Mouse (Mus musculus): Measurements from ENCODE around the gene Wapl. TPM values are rescaled to one million over a fixed set of nuclear protein-coding genes. Genes with fewer than 3 reads are reported as not detected.

Wapl gene
- polyA plus RNA-seq (2015; fragmentation: Nextera tagmentation; extraction: Ambion mirVana), result 19.0 and 22.6 TPM in 2 replicates

- Histone ChIP-seq H3K27ac (peak within 1 kb of the TSS; percentile 95), H3K36me3 (peaks cover 6% of the 10 kb centered on the region), H3K27me3 (no peaks in the 10 kb centered on the region), H3K4me1 (peaks cover 6% of the 10 kb centered on the region; the same call in 1 of the 2 replicates), H3K9me3 (no peaks in the 10 kb centered on the region), H3K4me2 (peak within 1 kb of the TSS; percentile 70), H3K9ac (peak within 1 kb of the TSS; percentile 99), H3K4me3 (peak within 1 kb of the TSS; percentile 99)
- peak; percentile 98 for ATAC-seq (ENCODE audit: insufficient number of reproducible peaks, low FRiP score, low TSS enrichment, low read depth)
- under 1% methylated on average over 83 of the region's 90 CpGs for WGBS
Measured at GRCm38 (mm10) chr14:34673395-34674228, at the start of gene Wapl. Wapl (plus strand) TSS chr14:34673928.

GRCm38 (mm10) chr14:34626824-34627223 lies 46.9 kb upstream of the Wapl start:
- H3K9me3 ChIP-seq, result no peaks in the 10 kb centered on the region
- ATAC-seq (ENCODE audit: insufficient number of reproducible peaks, low FRiP score, low TSS enrichment, low read depth), result no peak
- H3K4me3 ChIP-seq, result no peak overlapping the region
- no peaks in the 10 kb centered on the region for H3K27me3 ChIP-seq
- 82% methylated on average over 7 of the region's 7 CpGs for WGBS
- H3K36me3 ChIP-seq, result no peaks in the 10 kb centered on the region
- H3K4me1 ChIP-seq, result no peaks in the 10 kb centered on the region
- H3K4me2 ChIP-seq, result no peak overlapping the region
- H3K27ac ChIP-seq, result no peak overlapping the region
- H3K9ac ChIP-seq, result no peak overlapping the region

GRCm38 (mm10) chr14:34632722-34633448 lies 40.8 kb upstream of the Wapl start:
- Histone ChIP-seq H3K36me3 (no peaks in the 10 kb centered on the region), H3K9me3 (no peaks in the 10 kb centered on the region), H3K27me3 (no peaks in the 10 kb centered on the region), H3K4me3 (no peak overlapping the region), H3K27ac (no peak overlapping the region), H3K9ac (no peak overlapping the region), H3K4me1 (no peaks in the 10 kb centered on the region), H3K4me2 (no peak overlapping the region)
- ATAC-seq (ENCODE audit: insufficient number of reproducible peaks, low FRiP score, low TSS enrichment, low read depth), result no peak
- 72% methylated on average over 10 of the region's 10 CpGs for WGBS

- Histone ChIP-seq H3K9me3 (no peaks in the 10 kb centered on the region), H3K4me3 (no peak overlapping the region), H3K9ac (no peak overlapping the region), H3K27me3 (no peaks in the 10 kb centered on the region), H3K4me1 (no peaks in the 10 kb centered on the region), H3K27ac (no peak overlapping the region), H3K4me2 (no peak overlapping the region), H3K36me3 (no peaks in the 10 kb centered on the region)
- 37% methylated on average over 7 of the region's 7 CpGs for WGBS
- ATAC-seq (ENCODE audit: insufficient number of reproducible peaks, low FRiP score, low TSS enrichment, low read depth), result no peak
Measured at GRCm38 (mm10) chr14:34635192-34635591, 38.5 kb upstream of the Wapl start.

GRCm38 (mm10) chr14:34635721-34636120 lies 38.0 kb upstream of the Wapl start:
- 82% methylated on average over 6 of the region's 6 CpGs for WGBS
- Histone ChIP-seq H3K36me3 (no peaks in the 10 kb centered on the region), H3K4me1 (no peaks in the 10 kb centered on the region), H3K9ac (no peak overlapping the region), H3K27ac (no peak overlapping the region), H3K4me2 (no peak overlapping the region), H3K9me3 (no peaks in the 10 kb centered on the region), H3K27me3 (no peaks in the 10 kb centered on the region), H3K4me3 (no peak overlapping the region)
- ATAC-seq (ENCODE audit: insufficient number of reproducible peaks, low FRiP score, low TSS enrichment, low read depth), result no peak

- no peak for ATAC-seq (ENCODE audit: insufficient number of reproducible peaks, low FRiP score, low TSS enrichment, low read depth)
- 61% methylated on average over 7 of the region's 7 CpGs for WGBS
- no peak overlapping the region for H3K4me2 ChIP-seq
Measured at GRCm38 (mm10) chr14:34644140-34644539, 29.6 kb upstream of the Wapl start.

GRCm38 (mm10) chr14:34647870-34648475 lies 25.8 kb upstream of the Wapl start:
- WGBS, result 78% methylated on average over 8 of the region's 8 CpGs
- ATAC-seq (ENCODE audit: insufficient number of reproducible peaks, low FRiP score, low TSS enrichment, low read depth), result no peak

More at GRCm38 (mm10) chr14:34644140-34644539, 29.6 kb upstream of the Wapl start:
- Histone ChIP-seq H3K27me3 (no peaks in the 10 kb centered on the region), H3K9ac (no peak overlapping the region), H3K9me3 (no peaks in the 10 kb centered on the region), H3K4me3 (no peak overlapping the region), H3K4me1 (no peaks in the 10 kb centered on the region), H3K36me3 (no peaks in the 10 kb centered on the region), H3K27ac (no peak overlapping the region)

GRCm38 (mm10) chr14:34657131-34657530 lies 16.6 kb upstream of the Wapl start:
- no peaks in the 10 kb centered on the region for H3K9me3 ChIP-seq
- WGBS, result 88% methylated on average over 5 of the region's 5 CpGs
- H3K27me3 ChIP-seq, result peaks cover 25% of the 10 kb centered on the region
- no peak overlapping the region for H3K4me2 ChIP-seq
- no peak overlapping the region for H3K4me3 ChIP-seq
- H3K36me3 ChIP-seq, result no peaks in the 10 kb centered on the region
- H3K4me1 ChIP-seq, result peaks cover 12% of the 10 kb centered on the region; the same call in 1 of the 2 replicates
- no peak overlapping the region for H3K27ac ChIP-seq
- no peak overlapping the region for H3K9ac ChIP-seq
- no peak for ATAC-seq (ENCODE audit: insufficient number of reproducible peaks, low FRiP score, low TSS enrichment, low read depth)

More at GRCm38 (mm10) chr14:34647870-34648475, 25.8 kb upstream of the Wapl start:
- Histone ChIP-seq H3K27ac (no peak overlapping the region), H3K27me3 (no peaks in the 10 kb centered on the region), H3K4me3 (no peak overlapping the region), H3K9me3 (no peaks in the 10 kb centered on the region), H3K4me2 (no peak overlapping the region), H3K9ac (no peak overlapping the region), H3K4me1 (no peaks in the 10 kb centered on the region), H3K36me3 (no peaks in the 10 kb centered on the region)

- Histone ChIP-seq H3K27me3 (peaks cover 32% of the 10 kb centered on the region), H3K9me3 (no peaks in the 10 kb centered on the region)
Measured at GRCm38 (mm10) chr14:34660351-34660787, 13.4 kb upstream of the Wapl start.

GRCm38 (mm10) chr14:34660788-34661591 lies 12.7 kb upstream of the Wapl start:
- Histone ChIP-seq H3K4me2 (peak overlapping the region; percentile 81), H3K9me3 (no peaks in the 10 kb centered on the region), H3K9ac (no peak overlapping the region), H3K36me3 (no peaks in the 10 kb centered on the region), H3K4me3 (peak overlapping the region; percentile 45), H3K27me3 (peaks cover 32% of the 10 kb centered on the region), H3K27ac (no peak overlapping the region), H3K4me1 (peaks cover 14% of the 10 kb centered on the region; the same call in 1 of the 2 replicates)
- WGBS, result 18% methylated on average over 22 of the region's 22 CpGs
- no peak for ATAC-seq (ENCODE audit: insufficient number of reproducible peaks, low FRiP score, low TSS enrichment, low read depth)

More at GRCm38 (mm10) chr14:34660351-34660787, 13.4 kb upstream of the Wapl start:
- Histone ChIP-seq H3K4me1 (peaks cover 14% of the 10 kb centered on the region; the same call in 1 of the 2 replicates), H3K36me3 (no peaks in the 10 kb centered on the region), H3K27ac (no peak overlapping the region), H3K4me2 (no peak overlapping the region), H3K4me3 (no peak overlapping the region), H3K9ac (no peak overlapping the region)
- 44% methylated on average over 7 of the region's 7 CpGs for WGBS
- no peak for ATAC-seq (ENCODE audit: insufficient number of reproducible peaks, low FRiP score, low TSS enrichment, low read depth)

All from limb, embryonic 15.5 days (tissue).